Mouse (Mus musculus) intestine, embryonic 15.5 days (tissue): ENCODE results near the gene Prpf38b. TPM values are rescaled to one million over a fixed set of nuclear protein-coding genes. Genes with fewer than 3 reads are reported as not detected.
A peak's percentile ranks its signal among the peaks of the same experiment; 100 is the strongest.
"Not testable (repeated sequence)": the region's sequence is repeated elsewhere in the genome, so short reads cannot be mapped to it uniquely, and the experiment has no call there.

Experiments
- ATAC-seq: fragments of 200-750 bp; cut with Nextera tagmentation; 2 replicates; pipeline ENCODE4 v1.8.0; 2017; ENCODE audit warnings: moderate TSS enrichment, moderate library complexity
- H3K27ac ChIP-seq: fragments of 300-500 bp; sonication (generic); 2 replicates; pipeline ENCODE4 v1.5.1; 2015; ENCODE audit warnings: mild to moderate bottlenecking, inconsistent platforms
- H3K27me3 ChIP-seq: fragments of 300-500 bp; sonication (generic); replicated peaks from 2 replicates; pipeline ENCODE4 v1.6.1; 2015; ENCODE audit warnings: inconsistent platforms
- H3K36me3 ChIP-seq: fragments of 300-500 bp; sonication (generic); 2 replicates; pipeline ENCODE4 v1.6.1; 2015; ENCODE audit warnings: inconsistent platforms
- H3K4me1 ChIP-seq: fragments of 300-500 bp; sonication (generic); replicated peaks from 2 replicates; pipeline ENCODE4 v1.6.1; 2015; ENCODE audit warnings: inconsistent platforms
- H3K4me2 ChIP-seq: fragments of 300-500 bp; sonication (generic); replicated peaks from 2 replicates; pipeline ENCODE4 v1.6.1; 2015; ENCODE audit warnings: mild to moderate bottlenecking, inconsistent platforms
- H3K4me3 ChIP-seq: fragments of 300-500 bp; sonication (generic); replicated peaks from 2 replicates; pipeline ENCODE4 v1.5.1; 2015; ENCODE audit warnings: inconsistent platforms
- H3K9ac ChIP-seq: fragments of 300-500 bp; sonication (generic); 2 replicates; pipeline ENCODE4 v1.6.1; 2015; ENCODE audit warnings: inconsistent platforms
- H3K9me3 ChIP-seq: fragments of 300-500 bp; sonication (generic); 2 replicates; pipeline ENCODE4 v1.6.1; 2016; ENCODE audit warnings: inconsistent platforms
- WGBS: fragments of 180-500 bp; shearing (Covaris S2); methylation state at CpG from one replicate; pipeline ENCODE4 v1.1.7; 2015; 5-methylcytosine and 5-hydroxymethylcytosine counted together
- polyA plus RNA-seq: library from polyadenylated mRNA; unstranded; fragments of >200 nt; fragmentation: Nextera tagmentation; extraction: Ambion mirVana; gene quantifications from 2 replicates; pipeline ENCODE4 v1.2.1, GENCODE M21; 2015

The Prpf38b gene
- polyA plus RNA-seq, 1 experiment from 2014 or later = 79.3 TPM

DNA sequence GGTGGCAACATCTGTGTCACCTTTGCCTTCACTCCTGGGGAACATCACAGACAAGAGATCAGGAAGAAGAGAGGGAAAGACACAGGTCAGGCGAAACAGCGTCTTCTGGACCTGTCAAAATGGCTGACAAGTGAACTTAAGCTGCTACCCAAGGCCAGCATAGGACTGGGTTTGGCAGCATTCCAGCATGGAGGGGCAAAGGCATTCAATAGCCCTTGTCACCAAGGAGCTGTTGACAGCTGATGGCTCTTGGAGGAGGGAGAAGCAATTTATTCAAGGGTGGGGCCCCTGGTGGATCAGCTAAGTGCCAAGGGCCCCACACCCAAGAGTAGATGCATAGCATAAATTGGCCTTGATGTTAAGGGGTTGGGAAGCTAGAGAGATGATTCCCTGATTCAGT is 32.4 kb downstream of the Prpf38b start:
- ATAC-seq = peak; percentile 44; the same call in 1 of the 2 replicates
- WGBS = 61% methylated on average over 2 of the region's 2 CpGs

DNA sequence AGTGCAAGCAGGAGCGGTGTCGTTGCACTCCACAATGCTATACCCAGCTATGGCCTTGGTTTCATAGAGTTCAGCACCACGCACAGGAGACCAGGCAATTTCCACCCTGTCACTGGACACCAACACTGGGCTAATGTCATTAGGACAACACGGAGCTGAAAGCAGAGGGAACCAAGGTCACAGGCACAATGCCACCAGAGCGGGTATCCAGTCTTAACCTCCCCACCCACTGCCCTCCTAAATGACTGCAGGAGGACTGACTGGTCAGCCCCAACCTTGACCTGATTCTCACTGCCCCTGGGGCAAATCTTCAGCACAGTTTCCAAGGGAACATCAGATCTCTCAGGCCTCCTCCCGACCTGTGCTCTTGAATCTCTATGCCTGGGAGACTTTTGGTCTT is 40.9 kb downstream of the Prpf38b start:
- H3K9ac ChIP-seq = no peak overlapping the region
- no peak overlapping the region for H3K27ac ChIP-seq
- H3K27me3 ChIP-seq = no peaks in the 10 kb centered on the region
- WGBS = 83% methylated on average over 6 of the region's 6 CpGs
- no peaks in the 10 kb centered on the region for H3K9me3 ChIP-seq
- no peaks in the 10 kb centered on the region for H3K36me3 ChIP-seq
- H3K4me2 ChIP-seq = no peak overlapping the region
- no peak for ATAC-seq
- no peak overlapping the region for H3K4me3 ChIP-seq
- no peaks in the 10 kb centered on the region for H3K4me1 ChIP-seq

More for the DNA sequence above, 32.4 kb downstream of the Prpf38b start:
- H3K4me3 ChIP-seq = no peak overlapping the region
- H3K36me3 ChIP-seq = no peaks in the 10 kb centered on the region
- no peaks in the 10 kb centered on the region for H3K27me3 ChIP-seq
- peaks cover 12% of the 10 kb centered on the region; the same call in 1 of the 2 replicates for H3K4me1 ChIP-seq
- no peak overlapping the region for H3K4me2 ChIP-seq
- H3K27ac ChIP-seq = no peak overlapping the region
- no peaks in the 10 kb centered on the region for H3K9me3 ChIP-seq
- H3K9ac ChIP-seq = no peak overlapping the region

DNA sequence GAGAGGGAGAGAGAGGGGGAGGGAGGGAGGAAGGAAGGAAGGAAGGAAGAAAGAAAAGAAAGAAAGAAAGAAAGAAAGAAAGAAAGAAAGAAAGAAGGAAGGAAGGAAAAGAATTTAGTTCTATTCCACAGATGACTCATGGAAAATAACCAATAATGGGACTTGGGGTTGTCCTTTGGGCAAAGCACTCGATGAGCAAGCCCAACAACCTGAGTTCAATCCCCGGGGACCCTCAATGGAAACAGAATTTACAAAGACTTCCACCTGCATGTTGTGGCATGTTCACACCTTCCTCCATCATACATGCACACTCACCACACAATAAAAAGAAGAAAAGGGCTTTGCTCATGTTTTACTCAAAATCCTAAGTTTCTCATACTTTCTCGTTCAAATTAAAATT is 44.1 kb downstream of the Prpf38b start:
- ATAC-seq = no peak
- Histone ChIP-seq H3K9ac (no peak overlapping the region), H3K9me3 (no peaks in the 10 kb centered on the region), H3K4me3 (no peak overlapping the region), H3K36me3 (no peaks in the 10 kb centered on the region), H3K27me3 (no peaks in the 10 kb centered on the region), H3K4me1 (no peaks in the 10 kb centered on the region), H3K27ac (no peak overlapping the region), H3K4me2 (no peak overlapping the region)
- WGBS = 95% methylated on average over 3 of the region's 3 CpGs

DNA sequence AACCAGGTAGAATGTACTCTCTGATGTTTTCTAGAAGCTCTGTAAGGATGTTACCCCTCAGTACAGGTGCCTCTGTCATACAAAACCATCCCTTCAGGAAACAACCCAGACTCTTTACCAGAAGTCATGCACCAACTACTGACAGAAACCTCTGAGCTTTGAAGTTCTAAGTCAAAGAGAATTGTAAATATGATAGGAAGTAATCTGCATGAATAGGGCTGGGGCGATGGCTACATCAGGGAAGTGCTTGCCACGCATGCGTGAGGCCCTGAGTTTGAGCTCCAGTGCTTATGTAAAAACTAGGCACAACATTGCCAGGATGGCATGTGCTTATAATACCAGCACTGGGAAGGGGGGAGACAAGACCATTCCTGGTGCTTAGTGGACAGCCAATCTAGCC is 45.9 kb downstream of the Prpf38b start:
- Histone ChIP-seq H3K4me2 (no peak overlapping the region), H3K4me3 (no peak overlapping the region), H3K27ac (no peak overlapping the region), H3K4me1 (no peaks in the 10 kb centered on the region), H3K9ac (no peak overlapping the region), H3K36me3 (no peaks in the 10 kb centered on the region), H3K27me3 (no peaks in the 10 kb centered on the region), H3K9me3 (no peaks in the 10 kb centered on the region)
- ATAC-seq = no peak
- WGBS = 88% methylated on average over 3 of the region's 3 CpGs

DNA sequence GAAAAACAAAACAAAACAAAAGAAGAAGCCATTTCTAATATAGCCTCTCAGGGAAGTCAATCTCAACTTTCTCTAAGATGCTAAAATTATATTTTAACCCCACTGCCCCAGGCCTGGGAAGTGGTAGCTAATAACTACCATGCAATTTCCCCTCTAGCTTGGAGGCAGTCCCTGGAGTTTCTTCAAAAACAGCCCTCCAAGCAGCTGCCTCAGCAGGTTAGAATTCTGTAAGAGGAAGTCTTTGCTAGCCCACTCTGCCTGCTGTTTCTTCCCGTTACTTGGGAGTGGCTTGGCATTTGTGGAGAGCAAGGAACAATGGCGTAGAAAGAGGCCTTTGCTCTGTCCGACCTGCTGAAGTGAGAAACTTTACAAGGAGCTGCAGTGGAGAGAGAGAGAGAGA is 46.4 kb downstream of the Prpf38b start:
- Histone ChIP-seq H3K36me3 (no peaks in the 10 kb centered on the region), H3K9me3 (no peaks in the 10 kb centered on the region), H3K4me3 (no peak overlapping the region), H3K27ac (no peak overlapping the region), H3K27me3 (no peaks in the 10 kb centered on the region), H3K4me1 (no peaks in the 10 kb centered on the region), H3K4me2 (no peak overlapping the region), H3K9ac (no peak overlapping the region)
- WGBS = 47% methylated on average over 3 of the region's 3 CpGs
- ATAC-seq = no peak

DNA sequence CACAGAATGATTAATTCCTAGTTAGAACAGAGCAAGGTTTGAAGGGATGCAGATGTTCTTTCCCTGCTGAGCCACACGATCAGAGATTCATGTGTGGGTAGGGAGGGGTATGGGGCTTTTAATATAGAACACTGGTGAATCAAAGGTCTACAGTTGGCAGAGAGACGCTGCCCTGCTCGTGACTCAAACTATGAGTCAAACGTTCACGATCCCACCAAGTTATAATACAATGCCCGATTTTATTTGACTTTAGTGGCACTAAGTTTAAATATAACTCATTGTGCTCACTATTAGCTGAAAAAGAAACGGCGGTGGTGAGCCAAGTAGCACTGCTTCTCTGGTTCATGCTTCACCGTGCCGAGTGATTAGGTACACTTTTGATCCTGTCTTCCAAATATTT is 48.4 kb downstream of the Prpf38b start:
- Histone ChIP-seq H3K27me3 (no peaks in the 10 kb centered on the region), H3K4me2 (no peak overlapping the region), H3K4me1 (no peaks in the 10 kb centered on the region), H3K9ac (no peak overlapping the region), H3K4me3 (no peak overlapping the region), H3K27ac (no peak overlapping the region), H3K9me3 (no peaks in the 10 kb centered on the region), H3K36me3 (no peaks in the 10 kb centered on the region)
- no peak for ATAC-seq
- WGBS = 67% methylated on average over 10 of the region's 10 CpGs

DNA sequence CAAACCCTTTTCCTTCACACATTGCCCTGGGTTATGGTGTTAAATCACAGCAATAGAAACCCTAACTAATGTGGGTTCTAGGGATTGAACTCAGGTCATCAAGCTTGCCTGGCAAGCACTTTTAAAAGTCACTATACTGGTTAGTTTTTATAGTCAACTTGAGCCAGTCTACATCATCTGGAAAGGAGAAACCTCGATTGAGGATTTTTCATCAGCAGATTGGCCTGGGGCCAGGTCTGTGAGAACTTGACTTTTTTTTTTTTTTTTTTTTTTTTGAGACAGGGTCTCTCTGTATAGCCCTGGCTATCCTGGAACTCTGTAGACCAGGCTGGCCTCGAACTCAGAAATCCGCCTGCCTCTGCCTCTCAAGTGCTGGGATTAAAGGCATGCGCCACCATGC is 49.2 kb downstream of the Prpf38b start:
- not testable (repeated sequence) for H3K27me3 ChIP-seq, H3K36me3 ChIP-seq, H3K27ac ChIP-seq, ATAC-seq, H3K9ac ChIP-seq, H3K4me3 ChIP-seq, H3K4me2 ChIP-seq, H3K9me3 ChIP-seq, H3K4me1 ChIP-seq
- WGBS = 81% methylated on average over 4 of the region's 4 CpGs

DNA sequence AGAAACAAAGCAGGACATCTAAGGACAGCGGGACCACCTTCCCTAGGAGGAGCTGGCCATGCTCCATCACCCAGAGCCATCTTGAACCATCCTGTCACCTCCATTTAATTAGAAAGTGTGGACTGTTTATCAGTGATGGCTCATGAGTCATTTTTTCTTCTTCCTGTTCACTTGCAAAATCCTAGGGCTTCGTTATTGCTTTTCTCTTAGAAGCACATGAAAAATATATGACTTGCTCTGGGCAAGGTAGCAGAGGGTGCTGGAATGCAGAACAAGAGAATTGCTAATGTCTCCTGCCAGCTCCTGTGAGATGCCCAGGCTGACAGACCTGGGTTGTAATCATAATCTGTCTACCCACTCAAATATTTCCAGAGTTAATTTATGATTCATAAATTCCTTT is 50.7 kb downstream of the Prpf38b start:
- 77% methylated on average over 2 of the region's 2 CpGs for WGBS
- Histone ChIP-seq H3K9me3 (no peaks in the 10 kb centered on the region), H3K9ac (no peak overlapping the region), H3K4me3 (no peak overlapping the region), H3K4me2 (no peak overlapping the region), H3K4me1 (no peaks in the 10 kb centered on the region; the same call in 1 of the 2 replicates), H3K27me3 (no peaks in the 10 kb centered on the region), H3K27ac (no peak overlapping the region), H3K36me3 (no peaks in the 10 kb centered on the region)
- ATAC-seq = no peak

DNA sequence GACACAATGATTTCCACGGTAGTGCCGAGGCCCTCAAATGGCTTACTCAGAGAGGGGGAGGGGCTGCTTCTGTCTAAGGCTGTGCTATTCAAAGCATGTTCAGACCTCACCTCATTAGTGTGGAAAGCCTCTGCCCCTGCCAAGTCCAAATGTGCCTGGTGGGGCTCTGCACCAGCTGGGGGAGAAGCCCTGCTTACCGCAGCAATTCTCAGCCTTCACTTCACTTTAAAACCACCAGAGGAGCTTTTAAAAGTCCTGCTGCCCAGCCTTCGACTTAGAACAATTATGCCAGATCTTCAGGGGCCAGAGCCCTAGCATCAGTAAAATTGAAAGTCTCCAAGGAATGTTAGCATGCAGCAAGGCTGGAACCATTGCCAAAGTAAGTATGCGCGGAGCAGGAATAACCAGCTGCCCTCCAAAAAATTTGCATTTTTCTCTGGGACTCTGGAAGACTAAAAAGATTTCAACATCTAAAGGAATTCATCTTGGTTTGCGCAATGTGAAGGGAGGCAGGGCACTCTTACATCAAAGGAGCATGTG is 53.2 kb downstream of the Prpf38b start:
- peak overlapping the region; percentile 45 for H3K27ac ChIP-seq
- no peak overlapping the region for H3K9ac ChIP-seq
- H3K4me3 ChIP-seq = no peak overlapping the region
- 41% methylated on average over 7 of the region's 7 CpGs for WGBS
- H3K9me3 ChIP-seq = no peaks in the 10 kb centered on the region
- ATAC-seq = peak; percentile 63
- H3K27me3 ChIP-seq = no peaks in the 10 kb centered on the region
- no peaks in the 10 kb centered on the region for H3K36me3 ChIP-seq
- no peak overlapping the region for H3K4me2 ChIP-seq
- peaks cover 6% of the 10 kb centered on the region; the same call in 1 of the 2 replicates for H3K4me1 ChIP-seq

DNA sequence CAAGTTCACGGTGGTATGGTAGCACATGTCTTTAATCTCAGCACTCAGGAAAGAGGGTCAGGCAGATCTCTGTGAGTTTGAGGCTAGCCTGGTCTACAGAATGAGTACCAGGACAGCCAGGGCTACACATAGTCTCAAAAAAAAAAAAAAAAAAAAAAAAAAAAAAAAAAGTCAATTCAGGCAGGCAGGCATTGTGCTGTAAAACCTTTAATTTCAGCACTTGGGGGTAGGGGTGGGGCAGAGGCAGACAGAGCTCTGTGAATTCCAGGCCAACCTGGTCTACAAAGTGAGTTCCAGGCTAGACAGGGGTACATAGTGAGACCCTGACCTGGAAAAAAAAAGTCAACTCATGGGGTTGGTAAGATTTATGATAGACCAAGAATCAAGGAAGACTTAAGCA is 53.8 kb downstream of the Prpf38b start:
- H3K4me1 ChIP-seq = peaks cover 6% of the 10 kb centered on the region; the same call in 1 of the 2 replicates
- no peaks in the 10 kb centered on the region for H3K9me3 ChIP-seq
- H3K27ac ChIP-seq = 0 out of 2 replicates have a peak overlapping the region, but pooled peaks have one; percentile 45
- 95% methylated on average over 1 of the region's 1 CpGs for WGBS
- ATAC-seq = no peak
- no peak overlapping the region for H3K4me2 ChIP-seq
- no peaks in the 10 kb centered on the region for H3K27me3 ChIP-seq
- no peak overlapping the region for H3K9ac ChIP-seq
- H3K4me3 ChIP-seq = no peak overlapping the region
- no peaks in the 10 kb centered on the region for H3K36me3 ChIP-seq

DNA sequence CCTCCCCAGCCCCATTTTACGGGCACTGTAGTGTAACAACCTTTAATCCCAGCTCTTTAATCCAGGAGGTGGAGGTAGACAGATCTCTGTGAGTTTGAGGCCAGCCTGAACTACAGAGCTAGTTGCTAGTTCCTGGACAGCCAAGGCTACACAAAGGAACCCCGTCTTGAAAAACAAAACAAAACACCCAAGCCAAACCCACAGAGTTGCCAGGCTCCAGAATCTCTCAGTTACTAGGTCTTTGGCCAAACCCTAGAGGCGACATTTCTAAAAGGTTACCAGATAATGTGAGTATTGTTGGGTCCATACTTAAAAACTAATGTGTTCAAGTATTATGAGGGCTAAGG is 54.4 kb downstream of the Prpf38b start:
- H3K9ac ChIP-seq = no peak overlapping the region
- H3K27me3 ChIP-seq = no peaks in the 10 kb centered on the region
- no peak for ATAC-seq
- 40% methylated on average over 3 of the region's 3 CpGs for WGBS
- H3K9me3 ChIP-seq = no peaks in the 10 kb centered on the region
- H3K4me3 ChIP-seq = no peak overlapping the region
- H3K4me2 ChIP-seq = no peak overlapping the region
- no peaks in the 10 kb centered on the region for H3K36me3 ChIP-seq
- peaks cover 9% of the 10 kb centered on the region; the same call in 1 of the 2 replicates for H3K4me1 ChIP-seq
- H3K27ac ChIP-seq = no peak overlapping the region

DNA sequence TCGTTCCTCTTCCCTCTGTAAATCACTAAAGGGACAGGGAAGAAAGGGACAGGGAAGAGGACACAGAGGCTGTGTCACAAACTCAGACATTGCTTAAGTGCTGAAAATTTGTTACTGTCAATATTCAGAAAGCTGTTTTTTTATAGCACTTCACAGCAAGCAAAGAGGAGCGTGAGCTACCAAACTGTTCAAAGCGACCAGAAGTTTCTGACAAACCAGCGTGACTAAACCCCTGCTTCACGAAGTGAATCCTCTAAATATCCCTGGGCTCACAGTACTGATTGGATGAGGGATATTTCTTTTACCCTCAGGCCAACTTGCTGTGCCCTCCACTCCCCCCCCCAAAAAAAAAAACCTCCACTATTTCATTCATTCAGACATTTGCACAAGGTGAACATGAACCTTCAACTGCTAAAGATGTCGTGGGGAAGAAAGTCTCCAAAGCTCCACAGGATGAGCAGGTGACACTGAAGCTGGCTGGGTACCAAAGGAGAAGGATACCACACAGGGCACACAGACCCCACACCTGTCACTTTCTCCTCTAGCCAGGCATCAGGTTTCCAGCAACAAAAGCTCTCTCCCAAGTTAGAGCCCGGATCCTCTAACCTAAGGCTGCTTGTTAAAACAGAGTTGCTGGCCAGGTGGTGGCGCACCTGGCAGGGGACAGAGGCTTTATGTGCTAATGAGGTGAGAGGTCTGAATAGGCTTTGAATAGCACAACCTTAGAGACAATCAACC is 55.0 kb downstream of the Prpf38b start:
- no peaks in the 10 kb centered on the region for H3K27me3 ChIP-seq
- H3K4me2 ChIP-seq = no peak overlapping the region
- peaks cover 13% of the 10 kb centered on the region; the same call in 1 of the 2 replicates for H3K4me1 ChIP-seq
- H3K27ac ChIP-seq = no peak overlapping the region
- WGBS = 57% methylated on average over 8 of the region's 8 CpGs
- H3K4me3 ChIP-seq = no peak overlapping the region
- H3K9ac ChIP-seq = no peak overlapping the region
- H3K9me3 ChIP-seq = no peaks in the 10 kb centered on the region
- no peaks in the 10 kb centered on the region for H3K36me3 ChIP-seq
- peak; percentile 58 for ATAC-seq

DNA sequence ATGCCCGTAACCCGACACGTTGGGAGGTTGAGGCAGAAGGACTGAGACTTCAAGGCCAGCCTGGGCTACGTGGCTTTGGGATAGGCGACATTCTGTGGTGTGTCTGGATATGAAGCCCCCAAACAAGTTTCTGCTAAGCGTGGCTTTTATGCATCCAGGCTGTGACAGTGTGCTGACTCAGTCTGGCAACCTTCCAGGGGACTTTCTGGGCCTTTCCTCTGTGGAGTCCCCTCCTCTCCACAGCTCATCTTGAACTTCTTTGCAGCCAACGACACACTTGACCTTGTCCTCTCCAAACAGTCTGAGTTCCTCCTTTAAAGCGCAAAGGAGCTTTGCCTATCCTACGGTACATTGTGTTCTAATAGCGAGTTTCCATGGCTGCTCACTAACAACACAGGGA is 55.7 kb downstream of the Prpf38b start:
- no peak overlapping the region for H3K4me3 ChIP-seq
- H3K9me3 ChIP-seq = no peaks in the 10 kb centered on the region
- H3K36me3 ChIP-seq = no peaks in the 10 kb centered on the region
- ATAC-seq = no peak
- 59% methylated on average over 10 of the region's 10 CpGs for WGBS
- H3K9ac ChIP-seq = no peak overlapping the region
- no peaks in the 10 kb centered on the region for H3K27me3 ChIP-seq
- no peak overlapping the region for H3K27ac ChIP-seq
- peaks cover 13% of the 10 kb centered on the region; the same call in 1 of the 2 replicates for H3K4me1 ChIP-seq
- H3K4me2 ChIP-seq = no peak overlapping the region
